Mouse (Mus musculus) left cerebral cortex, adult 2 months (tissue): ENCODE results near the gene Lcmt1. TPM values are rescaled to one million over a fixed set of nuclear protein-coding genes. Genes with fewer than 3 reads are reported as not detected.

Source experiments
- DNase-seq, 2 experiments: peaks; one replicate each; pipeline ENCODE4 v3.0.0; 2021 to 2022; ENCODE audit warnings: low spot score in 2 of 2, mixed read lengths in 1 of 2; ENCODE audit errors: extremely low spot score in 1 of 2
- H3K27ac ChIP-seq: fragments of 200-600 bp; 2 replicates; pipeline ENCODE4 v1.8.1; 2022
- H3K4me3 ChIP-seq: fragments of 200-600 bp; 2 replicates; pipeline ENCODE4 v1.8.1; 2022
- CTCF ChIP-seq: fragments of 200-600 bp; IDR thresholded peaks from 2 replicates; pipeline ENCODE4 v1.8.1; 2022; ENCODE audit warnings: antibody characterized with exemption, mild to moderate bottlenecking, moderate library complexity
- intact Hi-C: fragments of 180-260 bp; cut with DNase I; formaldehyde crosslinking; loops from one replicate; pipeline ENCODE4 v1.15.1; 2025
- total RNA-seq, 2 experiments: library from RNA; stranded (reverse); gene quantifications; 2 replicates each; pipeline ENCODE4 v1.2.3; 2021

Lcmt1 gene
- total RNA-seq, 2 experiments from 2014 or later = 82.1 to 88.2 TPM

DNA sequence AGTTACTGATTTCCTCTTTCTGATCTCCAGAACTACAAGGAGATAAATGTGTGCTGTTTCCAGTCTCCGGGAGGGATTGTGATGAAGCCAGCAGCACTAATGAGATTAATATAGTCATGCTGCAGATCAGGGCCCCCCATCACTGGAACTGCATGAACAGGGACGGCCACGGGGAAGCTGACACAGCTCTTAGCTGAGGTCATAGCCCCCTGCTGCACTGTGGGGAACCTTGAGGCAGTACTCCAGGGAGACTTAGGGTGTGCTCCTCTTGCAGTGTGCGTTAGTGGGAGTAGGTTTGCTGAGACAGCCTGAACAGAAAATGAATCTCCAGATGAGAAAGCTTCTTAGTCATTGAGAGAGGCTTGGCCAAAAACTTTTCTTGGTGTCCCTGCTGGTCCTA is 61.6 kb downstream of the Lcmt1 start:
- H3K27ac ChIP-seq = no peak overlapping the region
- intact Hi-C loops = no loop called here
- TF ChIP-seq CTCF = no peak
- DNase-seq = no peak
- H3K4me3 ChIP-seq = no peak overlapping the region

DNA sequence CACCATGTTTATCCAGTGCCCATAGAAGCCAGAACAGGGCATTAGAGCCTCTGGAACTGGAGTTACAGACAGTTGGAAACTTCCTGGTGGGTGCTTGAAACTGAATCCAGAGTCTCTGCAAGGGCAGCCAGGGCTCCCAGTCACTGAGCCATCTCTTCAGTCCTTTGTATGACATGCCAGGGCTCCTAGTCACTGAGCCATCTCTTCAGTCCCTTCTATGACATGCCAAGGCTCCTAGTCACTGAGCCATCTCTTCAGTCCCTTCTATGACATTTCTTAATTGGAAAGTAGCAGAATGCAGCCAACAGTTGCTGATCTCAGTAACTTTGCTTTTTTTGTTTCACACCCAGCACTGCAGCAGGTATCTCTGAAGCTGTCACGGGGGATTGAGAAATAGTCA is 72.5 kb downstream of the Lcmt1 start:
- Histone ChIP-seq H3K4me3 (no peak overlapping the region), H3K27ac (no peak overlapping the region)
- intact Hi-C loops = no loop called here
- TF ChIP-seq CTCF = no peak
- no peak for DNase-seq

DNA sequence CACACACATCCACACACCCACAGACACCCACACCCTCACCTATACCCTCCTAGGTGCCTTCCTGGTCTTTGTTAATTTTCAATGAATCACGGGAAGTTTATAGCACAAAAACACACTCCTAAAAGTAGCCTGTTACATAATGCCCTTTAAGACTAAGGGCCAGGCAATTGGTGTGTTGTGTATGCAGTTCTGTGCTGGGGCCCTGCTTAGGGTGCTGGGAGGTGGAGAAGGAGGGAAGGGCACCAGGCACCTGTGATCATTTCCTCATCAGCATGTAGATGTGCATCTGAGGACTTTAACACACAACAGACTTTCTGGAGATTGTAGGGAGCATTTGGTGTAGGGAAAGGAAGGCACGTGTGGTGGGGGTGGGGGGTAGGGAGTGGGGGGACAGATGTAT is 79.2 kb downstream of the Lcmt1 start:
- TF ChIP-seq CTCF = no peak
- Histone ChIP-seq H3K4me3 (no peak overlapping the region), H3K27ac (no peak overlapping the region)
- no peak for DNase-seq
- intact Hi-C loops = no loop called here

DNA sequence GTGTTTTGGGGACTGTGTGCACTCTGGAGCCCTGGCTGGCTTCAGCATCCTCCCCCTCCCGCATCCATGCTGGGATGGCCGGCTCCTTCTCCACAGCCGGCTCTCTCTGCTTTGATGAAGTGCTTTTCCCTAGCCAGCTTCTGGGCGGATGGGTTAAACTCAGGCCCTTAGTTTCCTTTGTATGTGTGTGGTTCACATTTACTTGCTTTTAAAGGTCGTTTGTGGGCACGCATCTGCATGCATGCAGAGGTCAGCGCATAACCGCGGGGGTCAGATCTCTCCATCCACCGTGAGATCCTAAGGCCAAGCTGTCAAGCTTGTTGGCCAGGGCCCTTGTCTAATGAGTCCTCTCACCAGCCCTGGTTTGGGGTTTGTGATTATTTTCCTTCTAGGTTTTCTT is 80.1 kb downstream of the Lcmt1 start:
- Histone ChIP-seq H3K4me3 (no peak overlapping the region), H3K27ac (no peak overlapping the region)
- no peak for TF ChIP-seq CTCF
- DNase-seq = no peak
- intact Hi-C loops = no loop called here

DNA sequence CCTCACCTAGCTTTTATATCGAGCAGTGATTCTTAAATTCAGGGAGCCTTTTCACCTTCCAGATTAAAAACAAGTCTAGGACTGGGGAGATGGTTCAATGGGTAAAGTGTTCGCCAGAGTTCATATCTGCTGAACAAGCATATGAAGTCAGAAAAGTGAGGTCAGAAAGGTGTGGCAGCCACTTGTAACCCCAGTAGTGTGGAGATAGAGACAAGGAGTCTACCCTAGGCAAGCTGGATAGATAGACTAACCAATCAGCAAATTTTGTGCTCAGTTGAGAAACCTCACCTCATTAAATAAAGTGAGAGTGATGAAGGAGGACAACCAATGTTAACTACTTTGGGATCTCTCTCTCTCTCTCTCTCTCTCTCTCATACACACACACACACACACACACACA is 80.9 kb downstream of the Lcmt1 start:
- Histone ChIP-seq H3K4me3 (no peak overlapping the region), H3K27ac (no peak overlapping the region)
- DNase-seq = no peak
- TF ChIP-seq CTCF = no peak
- intact Hi-C loops = no loop called here

DNA sequence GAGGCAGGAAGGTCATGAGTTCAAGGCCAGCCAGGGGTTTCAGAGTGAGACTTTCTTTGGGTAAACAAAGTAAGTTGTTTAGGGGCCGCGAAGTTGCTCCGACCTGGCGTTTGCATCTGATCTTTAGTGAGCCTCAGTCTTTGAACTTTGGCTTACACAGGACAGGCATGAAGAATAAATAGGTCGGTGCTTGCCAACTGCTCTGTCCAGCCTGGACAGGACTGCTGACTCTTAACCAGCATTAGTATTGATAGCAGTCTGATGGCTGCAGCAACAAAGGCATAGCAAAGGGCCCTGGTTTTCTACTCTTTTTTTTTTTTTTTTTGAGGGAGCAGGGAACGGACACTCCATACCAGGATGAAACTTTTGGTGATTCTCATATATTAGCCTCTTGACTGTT is 83.0 kb downstream of the Lcmt1 start:
- no peak for TF ChIP-seq CTCF
- no peak for DNase-seq
- Histone ChIP-seq H3K27ac (no peak overlapping the region), H3K4me3 (no peak overlapping the region)
- intact Hi-C loops = no loop called here

DNA sequence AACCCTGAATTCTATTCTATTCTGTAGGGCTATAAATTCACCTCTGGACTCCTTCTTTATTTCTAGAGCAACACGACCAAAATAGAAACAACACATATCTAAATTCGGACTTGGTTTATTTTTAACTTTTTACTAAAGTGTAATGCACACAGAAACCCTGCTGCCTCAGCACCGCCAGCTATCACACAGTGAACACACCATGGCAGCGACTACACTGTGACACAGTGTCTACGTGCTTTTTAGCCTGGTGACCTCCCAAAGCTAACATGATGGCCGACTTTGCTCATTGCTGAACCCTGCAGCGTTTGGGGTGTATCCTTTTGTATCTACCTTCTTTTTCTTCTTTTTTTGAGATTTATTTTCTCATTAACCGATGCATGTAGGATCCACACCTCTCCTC is 83.5 kb downstream of the Lcmt1 start:
- no peak for DNase-seq
- no peak overlapping the region for H3K27ac ChIP-seq
- H3K4me3 ChIP-seq = no peak overlapping the region
- intact Hi-C loops = no loop called here
- TF ChIP-seq CTCF = no peak

DNA sequence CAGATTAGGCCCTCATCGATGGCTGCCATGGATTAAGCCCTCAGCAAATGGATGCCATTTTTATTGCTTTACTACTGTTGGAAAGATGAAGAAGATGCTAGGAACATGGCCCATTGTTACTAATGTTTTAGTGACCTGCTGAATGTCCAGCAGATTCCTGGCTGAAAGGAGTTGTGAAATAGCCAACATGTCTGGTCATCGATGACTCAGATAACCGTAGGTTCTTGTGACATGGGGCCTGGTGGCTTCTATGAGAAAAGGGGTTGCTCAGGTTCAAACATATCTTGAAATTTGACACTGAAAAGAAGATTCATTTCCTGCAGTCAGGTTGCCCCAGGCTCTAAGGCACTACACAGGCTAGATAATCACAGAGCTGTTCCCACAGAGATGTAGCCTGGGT is 85.5 kb downstream of the Lcmt1 start:
- DNase-seq = no peak
- no peak for TF ChIP-seq CTCF
- intact Hi-C loops = no loop called here

DNA sequence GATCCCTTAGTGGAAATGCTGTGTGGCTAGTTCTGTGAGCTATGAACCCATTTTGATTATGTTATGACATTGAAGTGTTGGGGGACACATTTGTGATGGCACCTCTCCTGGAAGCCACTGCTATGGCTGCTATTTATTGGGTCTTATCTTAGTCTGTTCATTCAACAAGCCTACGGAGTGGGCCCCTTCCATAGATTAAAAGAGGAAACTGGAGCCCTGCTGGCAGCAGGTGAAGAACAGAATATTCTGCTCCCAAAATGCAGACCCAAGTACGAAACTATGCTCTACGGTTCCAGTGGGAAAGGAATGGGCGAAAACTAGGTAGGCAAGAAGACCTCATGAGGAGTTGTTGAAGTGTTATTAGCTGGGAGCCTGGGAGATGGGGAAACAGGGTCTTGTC is 88.7 kb downstream of the Lcmt1 start:
- H3K4me3 ChIP-seq = no peak overlapping the region
- DNase-seq = no peak
- H3K27ac ChIP-seq = no peak overlapping the region
- TF ChIP-seq CTCF = no peak
- intact Hi-C loops = no loop called here

More for the DNA sequence above, 85.5 kb downstream of the Lcmt1 start:
- no peak overlapping the region for H3K4me3 ChIP-seq
- H3K27ac ChIP-seq = no peak overlapping the region

DNA sequence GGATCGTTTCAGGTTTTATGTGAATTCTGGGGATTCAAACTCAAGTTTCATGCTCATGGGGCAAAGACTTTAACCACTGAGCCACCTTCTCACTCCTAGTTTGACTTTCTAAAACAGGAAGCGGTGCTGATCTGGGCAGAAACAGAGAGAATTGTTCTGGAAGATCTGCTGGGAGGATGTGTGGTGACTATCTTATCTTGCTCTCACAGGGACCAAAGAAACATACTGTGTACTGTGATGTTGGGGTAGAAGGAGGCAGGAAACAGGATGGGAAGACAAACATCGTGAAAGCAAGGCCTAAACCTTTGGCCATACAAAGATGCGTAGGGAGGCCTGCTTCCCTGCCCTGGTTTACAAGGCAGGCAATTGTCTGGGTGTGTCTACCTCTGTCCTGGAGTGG is 89.7 kb downstream of the Lcmt1 start:
- intact Hi-C loops = no loop called here
- no peak overlapping the region for H3K4me3 ChIP-seq
- no peak for DNase-seq
- no peak for TF ChIP-seq CTCF
- H3K27ac ChIP-seq = no peak overlapping the region

DNA sequence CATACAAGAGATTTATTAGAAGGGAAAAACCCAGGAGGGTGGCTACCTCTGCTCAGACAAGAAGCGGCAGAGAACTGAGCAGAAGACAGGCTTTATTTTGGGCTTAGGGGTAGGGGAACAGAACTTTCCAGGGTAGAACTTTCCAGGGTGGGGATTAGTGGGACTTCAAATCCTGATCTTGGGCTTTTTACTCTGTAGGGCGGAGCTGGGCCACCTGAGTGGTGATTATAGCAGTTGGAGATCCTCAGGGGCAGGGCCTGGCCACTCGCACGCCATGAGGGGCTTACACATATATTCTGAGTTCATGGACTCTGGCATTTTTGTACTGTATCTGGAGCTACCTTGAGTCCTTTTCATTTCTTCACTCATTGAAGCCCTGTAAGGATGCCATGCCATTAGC is 91.7 kb downstream of the Lcmt1 start:
- DNase-seq = no peak
- TF ChIP-seq CTCF = no peak
- intact Hi-C loops = loop anchor here (5.0 kb wide), 1 partner anchor 44 kb away; no protein-coding TSS in a partner anchor
- H3K27ac ChIP-seq = no peak overlapping the region
- no peak overlapping the region for H3K4me3 ChIP-seq

DNA sequence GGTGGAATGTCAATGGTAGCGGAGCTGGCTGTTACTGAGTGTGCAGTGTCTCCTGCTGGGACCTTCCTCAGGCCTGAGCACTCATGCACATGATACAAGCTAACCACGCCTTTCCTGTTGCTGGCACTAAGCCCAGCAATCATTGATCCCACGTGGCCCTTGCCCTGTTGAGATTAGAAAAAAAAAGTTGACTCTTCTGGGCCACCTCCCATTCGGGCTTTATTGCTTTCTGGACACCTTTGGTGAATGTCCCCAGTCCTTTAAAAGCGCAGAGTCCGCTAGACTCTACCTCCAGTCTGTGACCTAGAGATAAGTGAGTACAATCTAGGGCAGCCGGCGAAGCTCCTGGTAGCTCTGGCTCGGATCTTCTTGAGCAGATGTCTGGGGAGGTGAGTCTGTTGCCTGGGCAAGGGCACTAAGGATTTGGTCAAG is 92.5 kb downstream of the Lcmt1 start, which contains the start of gene Aqp8:
TSS of gene Aqp8 (plus strand) at position 222 of the 432 bp plus-strand sequence.
- Histone ChIP-seq H3K4me3 (no peak within 1 kb of the TSS), H3K27ac (no peak within 1 kb of the TSS)
- intact Hi-C loops = loop anchor here (5.0 kb wide), 1 partner anchor 45 kb away; no protein-coding TSS in a partner anchor
- TF ChIP-seq CTCF = no peak
- no peak for DNase-seq

DNA sequence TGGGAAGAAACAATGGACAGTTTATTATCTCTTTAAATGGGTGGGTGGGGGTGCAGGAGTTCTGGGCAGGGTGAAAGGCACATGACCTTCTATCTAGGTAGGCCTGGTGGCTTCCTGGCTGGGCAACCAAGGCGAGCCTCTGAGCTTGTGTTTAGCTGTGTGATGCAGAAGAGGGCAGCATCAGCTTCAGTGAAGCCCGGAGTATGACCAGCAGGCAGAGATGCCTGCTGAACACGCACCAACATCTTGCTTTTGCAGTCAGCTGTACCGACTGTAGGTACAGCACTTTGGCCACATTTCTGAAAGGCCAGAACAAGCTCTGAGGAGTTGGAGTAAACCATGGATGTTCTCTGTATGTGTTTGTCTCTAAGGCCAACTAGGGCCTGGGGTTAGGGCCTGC is 94.0 kb downstream of the Lcmt1 start:
- no peak overlapping the region for H3K27ac ChIP-seq
- intact Hi-C loops = loop anchor here (5.0 kb wide), 1 partner anchor 46 kb away; no protein-coding TSS in a partner anchor
- no peak for TF ChIP-seq CTCF
- no peak overlapping the region for H3K4me3 ChIP-seq
- DNase-seq = no peak
